Mouse (Mus musculus) urinary bladder, postnatal 14 days (tissue): Measurements from ENCODE around the gene Lingo2.
"Not testable (repeated sequence)": the region's sequence is repeated elsewhere in the genome, so short reads cannot be mapped to it uniquely, and the experiment has no call there.

Experiments used
- DNase-seq: peaks from one replicate; pipeline ENCODE4 v3.0.0; 2021; ENCODE audit warnings: low spot score

Gene Lingo2

GRCm38 (mm10) chr4:36081095-36081852 is 870.3 kb downstream of the Lingo2 start:
- DNase-seq = no peak

GRCm38 (mm10) chr4:36078910-36079525 is 872.5 kb downstream of the Lingo2 start:
- no peak for DNase-seq

- not testable (repeated sequence) for DNase-seq
These were observed 886.8 kb downstream of the Lingo2 start for GRCm38 (mm10) chr4:36064701-36065100.

GRCm38 (mm10) chr4:36052791-36053376 is 898.7 kb downstream of the Lingo2 start:
- no peak for DNase-seq

GRCm38 (mm10) chr4:36040361-36040760 is 911.2 kb downstream of the Lingo2 start:
- no peak for DNase-seq

GRCm38 (mm10) chr4:36038742-36039141 is 912.8 kb downstream of the Lingo2 start:
- DNase-seq = no peak

- no peak for DNase-seq
These were observed 919.5 kb downstream of the Lingo2 start for GRCm38 (mm10) chr4:36032039-36032438.

GRCm38 (mm10) chr4:36014181-36014580 is 937.4 kb downstream of the Lingo2 start:
- no peak for DNase-seq

GRCm38 (mm10) chr4:35992005-35992763 is 959.4 kb downstream of the Lingo2 start:
- no peak for DNase-seq

- DNase-seq = no peak
These were observed 965.5 kb downstream of the Lingo2 start for GRCm38 (mm10) chr4:35986012-35986411.

GRCm38 (mm10) chr4:35963532-35963931 is 988.0 kb downstream of the Lingo2 start:
- DNase-seq = no peak

- DNase-seq = no peak
These were observed 999.7 kb downstream of the Lingo2 start for GRCm38 (mm10) chr4:35951894-35952293.

GRCm38 (mm10) chr4:35951251-35951650 is 1000.3 kb downstream of the Lingo2 start:
- no peak for DNase-seq

GRCm38 (mm10) chr4:35934056-35934661 is 1017.4 kb downstream of the Lingo2 start:
- DNase-seq = no peak

GRCm38 (mm10) chr4:35927722-35928121 is 1023.8 kb downstream of the Lingo2 start:
- no peak for DNase-seq

- DNase-seq = no peak
These were observed 1034.1 kb downstream of the Lingo2 start for GRCm38 (mm10) chr4:35917453-35917852.

GRCm38 (mm10) chr4:35897769-35898564 is 1053.6 kb downstream of the Lingo2 start:
- no peak for DNase-seq

- no peak for DNase-seq
These were observed 1065.7 kb downstream of the Lingo2 start for GRCm38 (mm10) chr4:35885591-35886542.

GRCm38 (mm10) chr4:35884946-35885460 is 1066.5 kb downstream of the Lingo2 start:
- no peak for DNase-seq

GRCm38 (mm10) chr4:35846518-35846917 is 1105.0 kb downstream of the Lingo2 start:
- no peak for DNase-seq
